Mouse (Mus musculus): ENCODE data around the gene Bpifb4. TPM values are rescaled to one million over a fixed set of nuclear protein-coding genes. Genes with fewer than 3 reads are reported as not detected.

Bpifb4 gene
- polyA plus RNA-seq, 1 experiment from 2014 or later, result not detected

GRCm38 (mm10) chr2:153952897-153953296 lies 14.9 kb downstream of the Bpifb4 start:
- Histone ChIP-seq H3K27ac (no peak overlapping the region), H3K9me3 (no peaks in the 10 kb centered on the region), H3K27me3 (ENCODE audit: poor library complexity, severe bottlenecking) (no peaks in the 10 kb centered on the region), H3K4me3 (no peak overlapping the region), H3K36me3 (replicated peaks) (no peaks in the 10 kb centered on the region), H3K4me1 (peaks cover 3% of the 10 kb centered on the region; the same call in 1 of the 2 replicates)
- 28% methylated on average over 6 of the region's 6 CpGs for WGBS
- DNase-seq (ENCODE audit: extremely low spot score, low spot score), result peak; percentile 55

GRCm38 (mm10) chr2:153953836-153954235 lies 15.8 kb downstream of the Bpifb4 start:
- Histone ChIP-seq H3K36me3 (replicated peaks) (no peaks in the 10 kb centered on the region), H3K27ac (no peak overlapping the region), H3K27me3 (ENCODE audit: poor library complexity, severe bottlenecking) (no peaks in the 10 kb centered on the region), H3K9me3 (no peaks in the 10 kb centered on the region), H3K4me3 (peak overlapping the region; percentile 34), H3K4me1 (peaks cover 3% of the 10 kb centered on the region; the same call in 1 of the 2 replicates)
- WGBS, result 11% methylated on average over 6 of the region's 6 CpGs
- DNase-seq (ENCODE audit: extremely low spot score, low spot score), result peak; percentile 70

- no peak overlapping the region for H3K4me3 ChIP-seq
- no peak overlapping the region for H3K27ac ChIP-seq
- no peaks in the 10 kb centered on the region for H3K4me1 ChIP-seq
- 77% methylated on average over 4 of the region's 4 CpGs for WGBS
- no peaks in the 10 kb centered on the region for H3K27me3 ChIP-seq (ENCODE audit: poor library complexity, severe bottlenecking)
- H3K36me3 ChIP-seq (replicated peaks), result no peaks in the 10 kb centered on the region
- H3K9me3 ChIP-seq, result no peaks in the 10 kb centered on the region
- no peak for DNase-seq (ENCODE audit: extremely low spot score, low spot score)
These were observed 24.9 kb downstream of the Bpifb4 start for GRCm38 (mm10) chr2:153962821-153963331.

- Histone ChIP-seq H3K9me3 (no peaks in the 10 kb centered on the region), H3K27ac (no peak overlapping the region), H3K4me1 (no peaks in the 10 kb centered on the region), H3K36me3 (replicated peaks) (no peaks in the 10 kb centered on the region), H3K4me3 (no peak overlapping the region), H3K27me3 (ENCODE audit: poor library complexity, severe bottlenecking) (no peaks in the 10 kb centered on the region)
- no peak for DNase-seq (ENCODE audit: extremely low spot score, low spot score)
- 86% methylated on average over 1 of the region's 1 CpGs for WGBS
These were observed 25.3 kb downstream of the Bpifb4 start for GRCm38 (mm10) chr2:153963334-153963733.

- Histone ChIP-seq H3K27me3 (ENCODE audit: poor library complexity, severe bottlenecking) (no peaks in the 10 kb centered on the region), H3K9me3 (no peaks in the 10 kb centered on the region), H3K4me3 (no peak overlapping the region), H3K4me1 (no peaks in the 10 kb centered on the region), H3K27ac (no peak overlapping the region; the same call in 1 of the 2 replicates), H3K36me3 (replicated peaks) (no peaks in the 10 kb centered on the region)
- 71% methylated on average over 5 of the region's 5 CpGs for WGBS
- no peak for DNase-seq (ENCODE audit: extremely low spot score, low spot score)
These were observed 32.2 kb downstream of the Bpifb4 start for GRCm38 (mm10) chr2:153970221-153970620.

- Histone ChIP-seq H3K9me3 (no peaks in the 10 kb centered on the region), H3K4me3 (no peak within 1 kb of the TSS), H3K36me3 (replicated peaks) (no peaks in the 10 kb centered on the region), H3K4me1 (no peaks in the 10 kb centered on the region), H3K27ac (no peak within 1 kb of the TSS), H3K27me3 (ENCODE audit: poor library complexity, severe bottlenecking) (no peaks in the 10 kb centered on the region)
- no peak for DNase-seq (ENCODE audit: extremely low spot score, low spot score)
- 76% methylated on average over 5 of the region's 5 CpGs for WGBS
These were observed 36.6 kb downstream of the Bpifb4 start, which contains the start of gene Bpifa6 for GRCm38 (mm10) chr2:153974582-153974981. Gene Bpifa6, plus strand, starts transcription at chr2:153974945.

GRCm38 (mm10) chr2:153995770-153996169 lies 57.8 kb downstream of the Bpifb4 start:
- peak; percentile 75 for DNase-seq (ENCODE audit: extremely low spot score, low spot score)
- Histone ChIP-seq H3K4me1 (no peaks in the 10 kb centered on the region), H3K4me3 (no peak overlapping the region), H3K27ac (no peak overlapping the region), H3K9me3 (no peaks in the 10 kb centered on the region), H3K36me3 (replicated peaks) (no peaks in the 10 kb centered on the region), H3K27me3 (ENCODE audit: poor library complexity, severe bottlenecking) (no peaks in the 10 kb centered on the region)
- whole genome bisulfite sequencing, result 9% methylated on average over 7 of the region's 7 CpGs

- DNase-seq (ENCODE audit: extremely low spot score, low spot score), result no peak
- WGBS, result 73% methylated on average over 3 of the region's 3 CpGs
- Histone ChIP-seq H3K27ac (no peak overlapping the region), H3K4me1 (peaks cover 9% of the 10 kb centered on the region), H3K9me3 (no peaks in the 10 kb centered on the region), H3K27me3 (ENCODE audit: poor library complexity, severe bottlenecking) (no peaks in the 10 kb centered on the region), H3K4me3 (no peak overlapping the region), H3K36me3 (replicated peaks) (no peaks in the 10 kb centered on the region)
These were observed 62.5 kb downstream of the Bpifb4 start for GRCm38 (mm10) chr2:154000501-154000900.

- no peaks in the 10 kb centered on the region for H3K27me3 ChIP-seq (ENCODE audit: poor library complexity, severe bottlenecking)
- H3K36me3 ChIP-seq (replicated peaks), result no peaks in the 10 kb centered on the region
- H3K4me1 ChIP-seq, result peaks cover 9% of the 10 kb centered on the region
- H3K4me3 ChIP-seq, result no peak overlapping the region
- no peak for DNase-seq (ENCODE audit: extremely low spot score, low spot score)
- H3K27ac ChIP-seq, result no peak overlapping the region
- H3K9me3 ChIP-seq, result no peaks in the 10 kb centered on the region
These were observed 63.0 kb downstream of the Bpifb4 start for GRCm38 (mm10) chr2:154001056-154001455.

GRCm38 (mm10) chr2:154004456-154004855 lies 66.4 kb downstream of the Bpifb4 start:
- no peak overlapping the region for H3K4me3 ChIP-seq
- H3K36me3 ChIP-seq (replicated peaks), result no peaks in the 10 kb centered on the region
- no peak for DNase-seq (ENCODE audit: extremely low spot score, low spot score)
- no peaks in the 10 kb centered on the region for H3K27me3 ChIP-seq (ENCODE audit: poor library complexity, severe bottlenecking)
- no peak overlapping the region for H3K27ac ChIP-seq
- H3K9me3 ChIP-seq, result no peaks in the 10 kb centered on the region
- H3K4me1 ChIP-seq, result peaks cover 9% of the 10 kb centered on the region
- WGBS, result 55% methylated on average over 1 of the region's 1 CpGs

GRCm38 (mm10) chr2:154005094-154005493 lies 67.1 kb downstream of the Bpifb4 start:
- H3K27ac ChIP-seq, result no peak overlapping the region
- H3K4me1 ChIP-seq, result peaks cover 9% of the 10 kb centered on the region
- H3K27me3 ChIP-seq (ENCODE audit: poor library complexity, severe bottlenecking), result no peaks in the 10 kb centered on the region
- H3K4me3 ChIP-seq, result no peak overlapping the region
- no peaks in the 10 kb centered on the region for H3K36me3 ChIP-seq (replicated peaks)
- WGBS, result 89% methylated on average over 1 of the region's 1 CpGs
- DNase-seq (ENCODE audit: extremely low spot score, low spot score), result no peak
- H3K9me3 ChIP-seq, result no peaks in the 10 kb centered on the region

- Histone ChIP-seq H3K27ac (no peak overlapping the region), H3K4me1 (peaks cover 9% of the 10 kb centered on the region), H3K27me3 (ENCODE audit: poor library complexity, severe bottlenecking) (no peaks in the 10 kb centered on the region), H3K4me3 (no peak overlapping the region), H3K9me3 (no peaks in the 10 kb centered on the region), H3K36me3 (replicated peaks) (no peaks in the 10 kb centered on the region)
- WGBS, result 89% methylated on average over 4 of the region's 4 CpGs
- no peak for DNase-seq (ENCODE audit: extremely low spot score, low spot score)
These were observed 67.7 kb downstream of the Bpifb4 start for GRCm38 (mm10) chr2:154005734-154006133.

GRCm38 (mm10) chr2:154006331-154006730 lies 68.3 kb downstream of the Bpifb4 start:
- Histone ChIP-seq H3K27me3 (ENCODE audit: poor library complexity, severe bottlenecking) (no peaks in the 10 kb centered on the region), H3K4me1 (peaks cover 9% of the 10 kb centered on the region), H3K27ac (no peak overlapping the region), H3K36me3 (replicated peaks) (no peaks in the 10 kb centered on the region), H3K9me3 (no peaks in the 10 kb centered on the region), H3K4me3 (no peak overlapping the region)
- DNase-seq (ENCODE audit: extremely low spot score, low spot score), result no peak
- WGBS, result 86% methylated on average over 2 of the region's 2 CpGs

GRCm38 (mm10) chr2:154007381-154007780 lies 69.4 kb downstream of the Bpifb4 start:
- Histone ChIP-seq H3K4me1 (peaks cover 9% of the 10 kb centered on the region), H3K4me3 (no peak overlapping the region), H3K36me3 (replicated peaks) (no peaks in the 10 kb centered on the region), H3K27me3 (ENCODE audit: poor library complexity, severe bottlenecking) (no peaks in the 10 kb centered on the region), H3K9me3 (no peaks in the 10 kb centered on the region), H3K27ac (no peak overlapping the region)
- DNase-seq (ENCODE audit: extremely low spot score, low spot score), result no peak
- 89% methylated on average over 1 of the region's 1 CpGs for WGBS
